Mouse (Mus musculus) gastrocnemius, postnatal 25 days (tissue): ENCODE measurements around the gene Nt5dc3. TPM values are rescaled to one million over a fixed set of nuclear protein-coding genes. Genes with fewer than 3 reads are reported as not detected.

Source experiments
- DNase-seq: peaks from one replicate; pipeline ENCODE4 v3.0.0; 2022
- total RNA-seq, 2 experiments: library from RNA; stranded (reverse); gene quantifications; 1 replicate in 1 of 2; 2 replicates in 1 of 2; pipeline ENCODE4 v1.2.3; 2021

Gene Nt5dc3
- total RNA-seq, 2 experiments from 2014 or later: 30.0 to 38.2 TPM

GRCm38 (mm10) chr10:86779117-86779755, 431 bp downstream of the Nt5dc3 start:
- peak; percentile 31 for DNase-seq

GRCm38 (mm10) chr10:86779816-86780500, 1.2 kb downstream of the Nt5dc3 start:
- no peak for DNase-seq

GRCm38 (mm10) chr10:86781641-86782040, 2.8 kb downstream of the Nt5dc3 start:
- no peak for DNase-seq

- no peak for DNase-seq
Observed at GRCm38 (mm10) chr10:86782656-86783055, 3.9 kb downstream of the Nt5dc3 start.

GRCm38 (mm10) chr10:86783561-86783960, 4.8 kb downstream of the Nt5dc3 start:
- DNase-seq: no peak

GRCm38 (mm10) chr10:86784126-86784675, 5.4 kb downstream of the Nt5dc3 start:
- no peak for DNase-seq

GRCm38 (mm10) chr10:86785396-86785795, 6.6 kb downstream of the Nt5dc3 start:
- DNase-seq: no peak

GRCm38 (mm10) chr10:86786083-86786482, 7.3 kb downstream of the Nt5dc3 start:
- DNase-seq: no peak

GRCm38 (mm10) chr10:86788193-86788592, 9.4 kb downstream of the Nt5dc3 start:
- no peak for DNase-seq

GRCm38 (mm10) chr10:86789146-86789672, 10.4 kb downstream of the Nt5dc3 start:
- no peak for DNase-seq

GRCm38 (mm10) chr10:86791507-86792184, 12.8 kb downstream of the Nt5dc3 start:
- no peak for DNase-seq

GRCm38 (mm10) chr10:86793509-86793951, 14.7 kb downstream of the Nt5dc3 start:
- DNase-seq: peak; percentile 33

- no peak for DNase-seq
Observed at GRCm38 (mm10) chr10:86794196-86794595, 15.4 kb downstream of the Nt5dc3 start.

GRCm38 (mm10) chr10:86794794-86795535, 16.2 kb downstream of the Nt5dc3 start:
- peak; percentile 72 for DNase-seq

- DNase-seq: no peak
Observed at GRCm38 (mm10) chr10:86796073-86796741, 17.4 kb downstream of the Nt5dc3 start.

GRCm38 (mm10) chr10:86807362-86807761, 28.6 kb downstream of the Nt5dc3 start:
- no peak for DNase-seq

- DNase-seq: no peak
Observed at GRCm38 (mm10) chr10:86808013-86808758, 29.4 kb downstream of the Nt5dc3 start.

- peak; percentile 71 for DNase-seq
Observed at GRCm38 (mm10) chr10:86810000-86810399, 31.2 kb downstream of the Nt5dc3 start.

GRCm38 (mm10) chr10:86810612-86811011, 31.8 kb downstream of the Nt5dc3 start:
- peak; percentile 4 for DNase-seq
